Mouse (Mus musculus): Measurements from ENCODE around the gene Pde11a. TPM values are rescaled to one million over a fixed set of nuclear protein-coding genes. Genes with fewer than 3 reads are reported as not detected.
A peak's percentile ranks its signal among the peaks of the same experiment; 100 is the strongest.
"Not testable (repeated sequence)": the region's sequence is repeated elsewhere in the genome, so short reads cannot be mapped to it uniquely, and the experiment has no call there.

Pde11a gene
- polyA plus RNA-seq, 1 experiment from 2014 or later, result 1.2 TPM

DNA sequence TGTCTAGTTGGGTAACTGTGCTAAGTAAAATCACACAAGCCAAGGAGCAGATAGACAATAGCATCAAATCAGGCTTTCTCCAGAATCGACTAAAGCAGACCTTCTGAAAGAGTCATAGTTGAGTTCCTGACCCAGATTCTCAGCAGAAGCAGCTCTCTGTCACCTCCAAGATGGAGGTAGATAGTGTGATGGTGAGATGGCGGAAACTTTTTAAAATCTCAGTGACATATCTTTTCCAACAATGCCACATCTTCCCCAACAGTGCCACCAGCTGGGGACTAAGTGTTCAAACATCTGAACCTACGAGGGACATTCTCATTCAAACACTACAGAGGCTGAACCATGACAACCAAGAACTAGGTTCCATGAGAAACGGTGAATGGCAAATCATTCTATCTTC lies 355.9 kb downstream of the Pde11a start:
- peaks cover 2% of the 10 kb centered on the region; the same call in 1 of the 2 replicates for H3K36me3 ChIP-seq (ENCODE audit: control insufficient read depth, insufficient read depth, low read length)
- H3K4me2 ChIP-seq (ENCODE audit: low read length), result no peak overlapping the region
- 96% methylated on average over 4 of the region's 4 CpGs for WGBS
- no peak overlapping the region for H3K4me3 ChIP-seq (ENCODE audit: low read length)
- H3K9me3 ChIP-seq (ENCODE audit: control insufficient read depth, low read length), result no peaks in the 10 kb centered on the region
- H3K4me1 ChIP-seq (ENCODE audit: control insufficient read depth, insufficient read depth, low read depth, low read length), result peaks cover under 1% of the 10 kb centered on the region
- H3K27ac ChIP-seq (ENCODE audit: low read depth, low read length), result no peak overlapping the region
- no peak overlapping the region for H3K9ac ChIP-seq (ENCODE audit: low read depth, low read length)
- ATAC-seq, result no peak
- H3K27me3 ChIP-seq (replicated peaks; ENCODE audit: control insufficient read depth, insufficient read depth, low read length), result no peaks in the 10 kb centered on the region

GRCm38 (mm10) chr2:75981440-75982081 lies 357.0 kb downstream of the Pde11a start, which contains the start of gene Ttc30a1:
Gene Ttc30a1, minus strand, starts transcription at chr2:75981967.
- peak within 1 kb of the TSS; percentile 72; the same call in 1 of the 2 replicates for H3K27ac ChIP-seq (ENCODE audit: low read depth, low read length)
- H3K27me3 ChIP-seq (replicated peaks; ENCODE audit: control insufficient read depth, insufficient read depth, low read length); H3K9me3 ChIP-seq (ENCODE audit: control insufficient read depth, low read length); H3K36me3 ChIP-seq (ENCODE audit: control insufficient read depth, insufficient read depth, low read length); H3K4me1 ChIP-seq (ENCODE audit: control insufficient read depth, insufficient read depth, low read depth, low read length): not testable (repeated sequence)
- under 1% methylated on average over 25 of the region's 34 CpGs for WGBS
- peak within 1 kb of the TSS; percentile 71 for H3K4me2 ChIP-seq (ENCODE audit: low read length)
- peak within 1 kb of the TSS; percentile 52 for H3K4me3 ChIP-seq (ENCODE audit: low read length)
- H3K9ac ChIP-seq (ENCODE audit: low read depth, low read length), result peak within 1 kb of the TSS; percentile 57
- peak; percentile 71 for ATAC-seq

DNA sequence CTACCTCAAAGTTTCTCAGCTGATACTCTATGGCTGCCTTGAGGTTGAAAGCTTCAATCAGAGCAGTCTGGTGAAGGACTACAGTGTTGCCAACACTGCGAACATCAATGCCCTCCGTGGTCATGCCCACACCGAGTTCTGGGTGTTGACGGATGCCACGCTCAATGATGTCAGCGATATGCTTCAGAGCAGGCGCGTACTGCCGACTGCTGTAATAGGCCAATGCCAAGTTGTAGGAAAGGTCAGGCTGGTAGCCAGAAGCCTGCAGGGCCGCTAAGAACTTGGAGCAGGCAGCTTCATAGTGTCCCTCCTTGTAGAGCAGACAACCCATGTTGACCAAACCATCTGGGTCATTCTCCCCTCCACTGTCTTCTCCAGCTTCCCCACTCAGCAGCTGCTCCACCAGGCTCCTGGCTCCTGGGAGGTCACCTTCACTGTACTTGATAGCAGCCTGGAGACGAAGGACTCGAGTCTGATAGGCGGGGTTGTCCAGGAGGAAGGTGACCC lies 357.6 kb downstream of the Pde11a start:
- peak; percentile 3; the same call in 1 of the 2 replicates for ATAC-seq
- H3K36me3 ChIP-seq (ENCODE audit: control insufficient read depth, insufficient read depth, low read length); H3K9ac ChIP-seq (ENCODE audit: low read depth, low read length); H3K9me3 ChIP-seq (ENCODE audit: control insufficient read depth, low read length); H3K27me3 ChIP-seq (replicated peaks; ENCODE audit: control insufficient read depth, insufficient read depth, low read length); H3K27ac ChIP-seq (ENCODE audit: low read depth, low read length); H3K4me1 ChIP-seq (ENCODE audit: control insufficient read depth, insufficient read depth, low read depth, low read length): not testable (repeated sequence)
- H3K4me3 ChIP-seq (ENCODE audit: low read length), result peak overlapping the region; percentile 52
- H3K4me2 ChIP-seq (ENCODE audit: low read length), result peak overlapping the region; percentile 71
- WGBS, result 94% methylated on average over 11 of the region's 13 CpGs

GRCm38 (mm10) chr2:75977752-75978368 lies 360.7 kb downstream of the Pde11a start, which contains the start of gene Ttc30a2:
Gene Ttc30a2, minus strand, starts transcription at chr2:75978170.
- H3K9ac ChIP-seq (ENCODE audit: low read depth, low read length); H3K27ac ChIP-seq (ENCODE audit: low read depth, low read length); H3K9me3 ChIP-seq (ENCODE audit: control insufficient read depth, low read length); H3K4me1 ChIP-seq (ENCODE audit: control insufficient read depth, insufficient read depth, low read depth, low read length); H3K4me3 ChIP-seq (ENCODE audit: low read length); H3K36me3 ChIP-seq (ENCODE audit: control insufficient read depth, insufficient read depth, low read length); H3K27me3 ChIP-seq (replicated peaks; ENCODE audit: control insufficient read depth, insufficient read depth, low read length): not testable (repeated sequence)
- 29% methylated on average over 14 of the region's 24 CpGs for WGBS
- ATAC-seq, result 0 out of 2 replicates have a peak, but pooled peaks have one; percentile 40
- H3K4me2 ChIP-seq (ENCODE audit: low read length), result peak within 1 kb of the TSS; percentile 27; the same call in 1 of the 2 replicates

DNA sequence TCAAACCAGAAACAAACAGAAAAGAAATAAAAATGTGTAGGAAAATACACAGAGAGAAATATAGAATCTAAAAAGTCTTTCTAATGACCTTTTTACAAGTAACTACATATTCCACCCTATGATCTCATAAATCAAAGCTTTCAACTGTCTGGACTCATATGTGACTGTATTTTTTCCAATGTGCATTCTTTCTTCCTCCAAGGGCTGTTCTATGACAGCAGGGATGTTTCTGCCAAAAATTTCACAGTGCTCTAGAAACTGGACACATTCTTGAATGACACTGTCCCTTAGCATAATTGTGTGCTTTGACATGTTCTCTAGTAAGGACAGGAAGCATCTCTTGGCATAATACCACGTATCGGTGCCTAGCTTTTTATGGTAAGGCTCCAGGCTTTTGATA lies 362.5 kb downstream of the Pde11a start:
- not testable (repeated sequence) for H3K9ac ChIP-seq (ENCODE audit: low read depth, low read length); ATAC-seq; H3K4me1 ChIP-seq (ENCODE audit: control insufficient read depth, insufficient read depth, low read depth, low read length); H3K9me3 ChIP-seq (ENCODE audit: control insufficient read depth, low read length); H3K4me3 ChIP-seq (ENCODE audit: low read length); H3K4me2 ChIP-seq (ENCODE audit: low read length); H3K27ac ChIP-seq (ENCODE audit: low read depth, low read length); H3K27me3 ChIP-seq (replicated peaks; ENCODE audit: control insufficient read depth, insufficient read depth, low read length); H3K36me3 ChIP-seq (ENCODE audit: control insufficient read depth, insufficient read depth, low read length)
- 81% methylated on average over 2 of the region's 2 CpGs for WGBS

GRCm38 (mm10) chr2:75974131-75974530 lies 364.4 kb downstream of the Pde11a start:
- Histone ChIP-seq H3K9ac (ENCODE audit: low read depth, low read length) (no peak overlapping the region), H3K36me3 (ENCODE audit: control insufficient read depth, insufficient read depth, low read length) (no peaks in the 10 kb centered on the region), H3K9me3 (ENCODE audit: control insufficient read depth, low read length) (no peaks in the 10 kb centered on the region), H3K4me2 (ENCODE audit: low read length) (no peak overlapping the region), H3K4me3 (ENCODE audit: low read length) (no peak overlapping the region), H3K27me3 (replicated peaks; ENCODE audit: control insufficient read depth, insufficient read depth, low read length) (no peaks in the 10 kb centered on the region), H3K4me1 (ENCODE audit: control insufficient read depth, insufficient read depth, low read depth, low read length) (no peaks in the 10 kb centered on the region), H3K27ac (ENCODE audit: low read depth, low read length) (no peak overlapping the region)
- no peak for ATAC-seq
- WGBS, result 64% methylated on average over 9 of the region's 9 CpGs

DNA sequence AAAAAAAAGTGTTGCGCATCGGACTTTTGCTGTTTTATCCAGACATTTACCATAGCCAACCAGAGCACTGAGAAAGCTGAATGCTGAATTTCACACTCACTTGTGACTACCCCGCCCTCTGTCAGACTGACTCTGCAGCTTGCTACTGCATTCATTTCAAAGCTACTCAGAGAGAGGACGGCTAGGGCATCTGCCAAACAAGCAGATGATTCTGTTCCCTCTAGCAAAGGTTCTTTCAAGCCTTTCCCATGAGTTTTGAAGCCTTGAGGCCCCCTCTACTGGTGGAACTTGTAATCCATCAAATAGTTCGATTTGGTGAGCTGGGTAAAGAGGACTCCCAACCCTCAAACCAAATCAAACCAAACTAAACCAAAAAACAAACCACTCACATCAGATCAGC lies 373.6 kb downstream of the Pde11a start:
- Histone ChIP-seq H3K4me2 (ENCODE audit: low read length) (peak overlapping the region; percentile 53), H3K9ac (ENCODE audit: low read depth, low read length) (no peak overlapping the region), H3K36me3 (ENCODE audit: control insufficient read depth, insufficient read depth, low read length) (no peaks in the 10 kb centered on the region), H3K4me3 (ENCODE audit: low read length) (peak overlapping the region; percentile 19), H3K9me3 (ENCODE audit: control insufficient read depth, low read length) (no peaks in the 10 kb centered on the region), H3K27ac (ENCODE audit: low read depth, low read length) (peak overlapping the region; percentile 36), H3K27me3 (replicated peaks; ENCODE audit: control insufficient read depth, insufficient read depth, low read length) (no peaks in the 10 kb centered on the region), H3K4me1 (ENCODE audit: control insufficient read depth, insufficient read depth, low read depth, low read length) (peaks cover 13% of the 10 kb centered on the region)
- ATAC-seq, result peak; percentile 71; the same call in 1 of the 2 replicates
- WGBS, result 18% methylated on average over 5 of the region's 5 CpGs

- peak overlapping the region; percentile 19 for H3K4me3 ChIP-seq (ENCODE audit: low read length)
- no peaks in the 10 kb centered on the region for H3K27me3 ChIP-seq (replicated peaks; ENCODE audit: control insufficient read depth, insufficient read depth, low read length)
- peak overlapping the region; percentile 53 for H3K4me2 ChIP-seq (ENCODE audit: low read length)
- H3K4me1 ChIP-seq (ENCODE audit: control insufficient read depth, insufficient read depth, low read depth, low read length), result peaks cover 17% of the 10 kb centered on the region
- no peaks in the 10 kb centered on the region for H3K36me3 ChIP-seq (ENCODE audit: control insufficient read depth, insufficient read depth, low read length)
- ATAC-seq, result peak; percentile 48; the same call in 1 of the 2 replicates
- no peaks in the 10 kb centered on the region for H3K9me3 ChIP-seq (ENCODE audit: control insufficient read depth, low read length)
- H3K9ac ChIP-seq (ENCODE audit: low read depth, low read length), result peak overlapping the region; percentile 22; the same call in 1 of the 2 replicates
- peak overlapping the region; percentile 36 for H3K27ac ChIP-seq (ENCODE audit: low read depth, low read length)
- 14% methylated on average over 14 of the region's 14 CpGs for WGBS
Observed at GRCm38 (mm10) chr2:75964512-75964911, 374.1 kb downstream of the Pde11a start.

DNA sequence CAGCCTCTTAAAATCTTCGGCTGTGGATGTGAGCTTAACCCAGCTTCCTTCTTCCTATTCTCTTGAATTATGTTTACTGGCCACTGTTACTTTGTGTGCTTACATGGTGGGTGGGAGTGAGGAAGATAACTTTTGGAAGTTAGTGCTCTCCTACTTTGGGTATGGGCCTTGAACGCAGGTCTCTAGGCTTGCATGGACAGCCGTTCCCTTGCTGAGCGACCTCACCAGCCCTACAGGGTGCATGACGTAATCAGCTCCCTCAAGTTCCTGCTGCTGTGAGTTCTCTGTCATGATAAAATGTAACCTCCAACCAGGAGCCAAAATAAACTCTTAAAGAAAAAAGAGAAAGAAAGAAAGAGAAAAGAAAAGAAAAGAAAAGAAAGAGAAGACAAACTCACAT lies 374.5 kb downstream of the Pde11a start:
- Histone ChIP-seq H3K36me3 (ENCODE audit: control insufficient read depth, insufficient read depth, low read length) (no peaks in the 10 kb centered on the region), H3K4me2 (ENCODE audit: low read length) (peak overlapping the region; percentile 53), H3K27me3 (replicated peaks; ENCODE audit: control insufficient read depth, insufficient read depth, low read length) (no peaks in the 10 kb centered on the region), H3K4me3 (ENCODE audit: low read length) (no peak overlapping the region), H3K4me1 (ENCODE audit: control insufficient read depth, insufficient read depth, low read depth, low read length) (peaks cover 21% of the 10 kb centered on the region), H3K9me3 (ENCODE audit: control insufficient read depth, low read length) (no peaks in the 10 kb centered on the region), H3K9ac (ENCODE audit: low read depth, low read length) (no peak overlapping the region), H3K27ac (ENCODE audit: low read depth, low read length) (no peak overlapping the region)
- no peak for ATAC-seq
- 68% methylated on average over 5 of the region's 5 CpGs for WGBS

All from hindbrain, embryonic 16.5 days (tissue).